Mouse (Mus musculus) hindbrain, embryonic 16.5 days (tissue): ENCODE measurements around the gene Abca12. TPM values are rescaled to one million over a fixed set of nuclear protein-coding genes. Genes with fewer than 3 reads are reported as not detected.

ENCODE experiments used
- ATAC-seq: fragments of 200-750 bp; cut with Nextera tagmentation; 2 replicates; pipeline ENCODE4 v1.8.0; 2017; ENCODE audit warnings: moderate TSS enrichment, moderate library complexity
- H3K27ac ChIP-seq: fragments of 300-500 bp; sonication (generic); 2 replicates; pipeline ENCODE4 v1.5.1; 2014; ENCODE audit warnings: low read depth, mild to moderate bottlenecking, control low read depth, low read length, moderate library complexity
- H3K27me3 ChIP-seq: fragments of 300-500 bp; sonication (generic); replicated peaks from 2 replicates; pipeline ENCODE4 v1.6.1; 2014; ENCODE audit warnings: low read length; ENCODE audit not compliant: control insufficient read depth, insufficient read depth
- H3K36me3 ChIP-seq: fragments of 300-500 bp; sonication (generic); 2 replicates; pipeline ENCODE4 v1.6.1; 2014; ENCODE audit warnings: mild to moderate bottlenecking, low read length, moderate library complexity, mixed read lengths; ENCODE audit not compliant: control insufficient read depth, insufficient read depth
- H3K4me1 ChIP-seq: fragments of 300-500 bp; sonication (generic); 2 replicates; pipeline ENCODE4 v1.6.1; 2014; ENCODE audit warnings: low read depth, low read length; ENCODE audit not compliant: control insufficient read depth, insufficient read depth
- H3K4me2 ChIP-seq: fragments of 300-500 bp; sonication (generic); 2 replicates; pipeline ENCODE4 v1.6.1; 2014; ENCODE audit warnings: mild to moderate bottlenecking, low read length, control low read depth, moderate library complexity
- H3K4me3 ChIP-seq: fragments of 300-500 bp; sonication (generic); 2 replicates; pipeline ENCODE4 v1.5.1; 2014; ENCODE audit warnings: mild to moderate bottlenecking, low read length, control low read depth, moderate library complexity
- H3K9ac ChIP-seq: fragments of 300-500 bp; sonication (generic); 2 replicates; pipeline ENCODE4 v1.6.1; 2014; ENCODE audit warnings: low read depth, mild to moderate bottlenecking, control low read depth, low read length, moderate library complexity
- H3K9me3 ChIP-seq: fragments of 300-500 bp; sonication (generic); 2 replicates; pipeline ENCODE4 v1.6.1; 2014; ENCODE audit warnings: mild to moderate bottlenecking, low read length, moderate library complexity; ENCODE audit not compliant: control insufficient read depth
- WGBS: fragments of 180-500 bp; shearing (Covaris S2); extraction: QIAGEN DNeasy Blood & Tissue Kit; methylation state at CpG from one replicate; pipeline ENCODE4 v1.1.7; 2014; 5-methylcytosine and 5-hydroxymethylcytosine counted together
- polyA plus RNA-seq: library from polyadenylated mRNA; unstranded; fragments of >200 nt; fragmentation: Nextera tagmentation; extraction: Ambion mirVana; gene quantifications from 2 replicates; pipeline ENCODE4 v1.2.1, GENCODE M21; 2015

Gene Abca12
- polyA plus RNA-seq, 1 experiment from 2014 or later, result 0.04 TPM

DNA sequence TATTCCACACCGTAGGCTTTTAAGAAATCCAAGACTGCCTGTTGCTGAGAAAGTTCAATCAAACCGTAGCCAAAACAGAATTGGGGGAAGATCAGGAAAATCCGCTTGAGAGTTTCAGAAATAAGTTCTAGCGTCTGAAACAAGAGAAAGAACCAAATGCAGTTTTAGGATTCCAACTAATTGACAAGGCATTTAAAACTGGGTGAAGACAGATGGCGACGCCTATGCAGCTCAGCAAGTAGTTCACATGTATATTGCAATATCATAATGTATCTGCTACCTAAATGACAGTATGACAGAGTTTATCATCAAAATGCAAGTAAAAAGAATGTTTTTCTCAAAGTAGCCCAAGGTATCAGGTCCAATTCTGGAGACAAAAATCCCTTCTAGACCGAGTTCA is 151.2 kb downstream of the Abca12 start:
- no peak for ATAC-seq
- no peaks in the 10 kb centered on the region for H3K36me3 ChIP-seq
- no peaks in the 10 kb centered on the region for H3K27me3 ChIP-seq
- H3K9me3 ChIP-seq, result no peaks in the 10 kb centered on the region
- no peaks in the 10 kb centered on the region for H3K4me1 ChIP-seq
- H3K27ac ChIP-seq, result no peak overlapping the region
- H3K4me2 ChIP-seq, result no peak overlapping the region
- 95% methylated on average over 7 of the region's 7 CpGs for WGBS
- no peak overlapping the region for H3K9ac ChIP-seq
- H3K4me3 ChIP-seq, result no peak overlapping the region

DNA sequence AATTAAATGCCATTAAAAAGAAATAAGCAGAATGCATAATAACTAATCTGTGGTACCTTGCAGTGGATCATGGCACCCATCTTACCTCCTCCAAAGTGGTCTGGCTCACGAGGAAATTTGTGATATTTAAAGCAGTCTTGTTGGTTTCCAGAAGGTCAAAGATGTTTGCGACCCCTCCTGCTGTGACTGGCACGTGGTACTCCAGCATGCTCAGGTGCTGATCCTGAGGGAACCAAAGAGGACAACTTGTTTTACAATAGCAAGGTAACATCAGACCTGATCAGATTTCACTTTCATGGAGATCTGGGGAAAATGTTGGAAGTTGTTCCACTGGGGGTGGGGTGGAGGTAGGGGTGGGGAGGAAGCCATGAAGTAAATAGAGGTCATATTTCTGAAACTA is 170.1 kb downstream of the Abca12 start:
- Histone ChIP-seq H3K4me3 (no peak overlapping the region), H3K4me2 (no peak overlapping the region), H3K36me3 (no peaks in the 10 kb centered on the region), H3K9ac (no peak overlapping the region), H3K4me1 (no peaks in the 10 kb centered on the region), H3K9me3 (no peaks in the 10 kb centered on the region), H3K27ac (no peak overlapping the region), H3K27me3 (no peaks in the 10 kb centered on the region)
- 66% methylated on average over 3 of the region's 3 CpGs for WGBS
- no peak for ATAC-seq

DNA sequence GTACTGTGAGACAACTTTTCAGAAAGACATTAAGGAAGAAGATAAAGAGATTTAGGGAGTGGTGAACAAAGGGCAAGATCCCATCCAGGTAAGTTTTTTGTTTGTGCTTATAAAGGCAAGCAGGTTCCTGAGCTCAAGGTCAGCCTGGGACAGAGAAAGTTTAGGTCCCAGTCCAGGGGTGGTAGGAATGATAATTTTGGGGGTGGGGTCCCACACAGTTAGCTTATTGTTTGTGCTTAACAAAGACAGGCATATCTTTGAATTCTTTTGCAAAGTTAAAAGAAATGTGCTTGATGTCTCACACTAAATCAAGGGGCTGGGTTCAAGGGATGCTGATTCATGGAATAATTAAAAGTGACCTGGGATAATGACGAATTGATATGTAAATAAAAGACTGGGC is 173.3 kb downstream of the Abca12 start:
- Histone ChIP-seq H3K9me3 (no peaks in the 10 kb centered on the region), H3K27ac (no peak overlapping the region), H3K4me1 (no peaks in the 10 kb centered on the region), H3K4me2 (no peak overlapping the region), H3K36me3 (no peaks in the 10 kb centered on the region), H3K27me3 (no peaks in the 10 kb centered on the region), H3K4me3 (no peak overlapping the region), H3K9ac (no peak overlapping the region)
- ATAC-seq, result no peak
- WGBS, result 87% methylated on average over 1 of the region's 1 CpGs

DNA sequence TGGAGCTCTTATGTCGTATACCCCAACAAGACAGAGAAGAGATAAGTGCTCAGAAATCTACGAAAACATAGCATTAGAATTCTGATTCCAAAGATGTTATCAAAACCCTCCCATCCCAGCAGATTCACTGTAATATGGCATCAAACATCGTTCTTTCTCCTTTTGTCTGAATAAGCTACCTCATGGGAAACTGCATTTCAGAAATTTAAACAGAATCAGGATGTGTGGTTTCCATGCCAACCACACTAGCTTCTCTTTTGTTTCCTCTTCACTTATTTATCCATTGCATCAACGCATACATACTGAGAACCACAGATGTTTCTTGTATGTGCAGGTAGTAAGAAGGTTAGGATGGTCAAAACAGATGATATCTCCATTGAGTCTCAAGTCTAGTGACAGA is 175.1 kb downstream of the Abca12 start:
- no peak overlapping the region for H3K9ac ChIP-seq
- H3K4me2 ChIP-seq, result no peak overlapping the region
- H3K27ac ChIP-seq, result no peak overlapping the region
- H3K27me3 ChIP-seq, result no peaks in the 10 kb centered on the region
- no peaks in the 10 kb centered on the region for H3K4me1 ChIP-seq
- H3K4me3 ChIP-seq, result no peak overlapping the region
- WGBS, result 66% methylated on average over 4 of the region's 4 CpGs
- 0 out of 2 replicates have a peak, but pooled peaks have one; percentile 24 for ATAC-seq
- no peaks in the 10 kb centered on the region for H3K9me3 ChIP-seq
- H3K36me3 ChIP-seq, result no peaks in the 10 kb centered on the region

DNA sequence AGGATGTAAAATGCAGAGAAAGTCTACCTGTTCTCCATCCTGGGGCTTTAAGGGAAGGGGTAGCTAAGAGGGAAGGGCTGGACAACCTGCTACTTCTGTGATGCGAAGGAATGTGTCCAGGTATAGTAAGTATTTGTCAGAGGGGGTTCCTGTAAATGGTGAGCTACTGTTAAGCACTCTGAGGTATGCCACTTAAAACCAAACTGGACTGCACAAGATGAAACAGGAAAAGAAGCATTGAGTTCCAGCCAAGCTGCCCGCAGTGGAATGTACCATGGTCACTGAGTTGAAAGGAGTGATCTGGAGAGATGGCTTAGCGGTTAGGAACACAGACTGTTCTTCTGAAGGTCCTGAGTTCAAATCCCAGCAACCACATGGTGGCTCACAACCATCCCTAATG is 179.4 kb downstream of the Abca12 start:
- Histone ChIP-seq H3K9ac (no peak overlapping the region), H3K27ac (no peak overlapping the region), H3K4me1 (no peaks in the 10 kb centered on the region), H3K27me3 (no peaks in the 10 kb centered on the region), H3K36me3 (no peaks in the 10 kb centered on the region), H3K4me3 (no peak overlapping the region), H3K4me2 (no peak overlapping the region), H3K9me3 (no peaks in the 10 kb centered on the region)
- no peak for ATAC-seq
- WGBS, result 96% methylated on average over 3 of the region's 3 CpGs

DNA sequence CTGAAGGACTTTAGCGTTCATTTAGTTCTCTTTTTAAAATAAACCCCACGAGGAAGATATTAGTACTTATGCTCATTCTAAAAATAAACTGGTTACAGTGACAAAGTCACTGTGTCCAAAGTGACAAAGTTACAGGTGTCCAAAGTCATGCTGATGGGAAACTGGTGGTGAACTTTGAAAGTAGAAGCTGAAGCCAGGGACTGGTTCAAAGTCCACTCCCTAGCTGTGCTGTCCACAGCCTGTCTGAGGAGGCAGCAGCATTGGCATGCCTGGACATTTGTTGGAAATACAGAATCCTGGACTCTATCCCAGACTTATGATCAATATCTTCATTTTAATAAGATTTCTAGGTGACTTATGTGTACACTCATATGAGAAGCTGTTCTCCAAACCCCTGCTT is 183.5 kb downstream of the Abca12 start:
- H3K27me3 ChIP-seq, result no peaks in the 10 kb centered on the region
- no peak overlapping the region for H3K4me3 ChIP-seq
- H3K4me2 ChIP-seq, result no peak overlapping the region
- 88% methylated on average over 2 of the region's 2 CpGs for WGBS
- H3K9me3 ChIP-seq, result no peaks in the 10 kb centered on the region
- H3K27ac ChIP-seq, result no peak overlapping the region
- H3K9ac ChIP-seq, result no peak overlapping the region
- H3K36me3 ChIP-seq, result no peaks in the 10 kb centered on the region
- no peaks in the 10 kb centered on the region for H3K4me1 ChIP-seq
- no peak for ATAC-seq

DNA sequence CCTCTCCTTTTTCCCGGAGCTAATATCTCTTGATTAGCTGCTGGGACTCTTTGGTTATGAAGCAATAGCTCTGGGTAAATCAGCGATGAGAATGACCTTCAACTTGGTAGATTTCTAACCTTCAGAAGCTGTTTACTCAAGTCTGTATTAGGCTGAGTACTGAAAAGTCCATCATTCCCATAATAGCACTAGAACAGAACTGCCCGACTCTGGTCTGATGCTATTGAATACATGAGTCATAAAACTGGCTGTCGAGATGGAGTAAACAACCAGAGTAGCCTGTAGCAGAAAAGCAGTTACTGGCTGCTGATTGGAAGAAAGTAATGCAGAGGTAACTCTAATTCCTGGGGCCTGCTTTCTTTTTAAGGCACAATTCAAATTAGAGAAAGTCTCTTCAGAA is 211.1 kb downstream of the Abca12 start:
- Histone ChIP-seq H3K27ac (no peak overlapping the region), H3K27me3 (no peaks in the 10 kb centered on the region), H3K4me2 (no peak overlapping the region), H3K4me3 (no peak overlapping the region), H3K36me3 (no peaks in the 10 kb centered on the region), H3K9me3 (no peaks in the 10 kb centered on the region), H3K4me1 (no peaks in the 10 kb centered on the region), H3K9ac (no peak overlapping the region)
- 86% methylated on average over 4 of the region's 4 CpGs for WGBS
- ATAC-seq, result no peak

DNA sequence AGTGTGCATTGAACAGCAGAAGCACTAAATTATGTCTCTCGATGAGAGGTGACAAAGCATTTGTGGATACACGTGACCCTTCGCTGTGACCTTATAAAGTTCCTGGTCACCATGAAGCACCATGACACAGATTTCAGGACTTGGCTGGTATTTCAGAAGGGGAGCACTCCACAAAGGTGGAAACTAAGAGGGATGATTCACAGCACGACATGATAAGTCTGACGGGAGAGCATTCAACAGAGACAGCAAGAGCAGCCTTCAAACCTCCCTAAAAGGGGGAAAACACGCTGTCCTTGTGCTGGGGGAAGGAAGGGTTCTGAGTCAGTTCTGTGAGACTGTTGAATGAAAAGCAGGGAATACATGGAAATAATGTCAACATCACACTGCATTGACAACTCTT is 218.5 kb downstream of the Abca12 start:
- WGBS, result 87% methylated on average over 6 of the region's 6 CpGs
- ATAC-seq, result no peak
- no peaks in the 10 kb centered on the region for H3K36me3 ChIP-seq
- H3K27me3 ChIP-seq, result no peaks in the 10 kb centered on the region
- no peak overlapping the region for H3K4me2 ChIP-seq
- H3K4me3 ChIP-seq, result no peak overlapping the region
- no peaks in the 10 kb centered on the region for H3K4me1 ChIP-seq
- H3K9me3 ChIP-seq, result no peaks in the 10 kb centered on the region
- no peak overlapping the region for H3K9ac ChIP-seq
- no peak overlapping the region for H3K27ac ChIP-seq

DNA sequence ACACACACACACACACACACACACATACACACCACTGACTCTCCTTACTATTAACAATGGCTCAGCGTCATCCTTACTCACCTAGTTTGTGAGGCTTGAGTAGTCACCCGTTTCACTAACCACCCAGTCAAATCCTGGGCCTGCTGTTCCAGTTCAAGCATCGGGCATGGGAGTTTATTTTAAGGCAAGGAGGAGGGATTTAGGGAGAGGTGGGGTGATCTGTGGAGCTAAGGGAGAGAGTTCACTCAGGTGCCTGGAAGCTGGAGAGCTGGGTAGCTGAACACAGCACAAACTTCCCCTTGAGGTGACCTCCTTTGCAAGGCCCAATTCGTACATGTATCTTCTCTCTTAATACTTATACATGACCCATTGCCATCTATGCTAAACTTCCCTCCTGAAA is 219.4 kb downstream of the Abca12 start:
- Histone ChIP-seq H3K27ac (no peak overlapping the region), H3K27me3 (no peaks in the 10 kb centered on the region), H3K9me3 (no peaks in the 10 kb centered on the region), H3K9ac (no peak overlapping the region), H3K4me3 (no peak overlapping the region), H3K36me3 (no peaks in the 10 kb centered on the region), H3K4me2 (no peak overlapping the region), H3K4me1 (no peaks in the 10 kb centered on the region)
- 80% methylated on average over 4 of the region's 4 CpGs for WGBS
- no peak for ATAC-seq

DNA sequence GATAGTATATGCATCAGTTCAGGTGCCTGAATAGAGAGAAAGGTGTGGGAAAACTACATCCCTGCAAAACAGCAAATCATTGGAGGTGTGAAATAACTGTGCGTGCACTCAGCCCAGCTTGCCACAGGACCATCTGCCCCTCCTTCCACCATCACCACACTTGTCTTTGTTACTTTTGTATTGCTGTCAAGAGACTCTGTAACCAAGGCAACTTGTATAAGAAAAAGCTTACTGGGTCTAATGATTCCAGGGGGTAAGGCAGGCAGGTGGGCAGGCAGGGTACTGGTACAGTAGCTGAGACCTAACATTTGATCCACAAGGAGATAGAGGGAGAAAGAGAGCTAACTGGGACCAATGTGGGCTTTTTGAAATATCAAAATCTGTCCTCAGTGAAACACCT is 220.8 kb downstream of the Abca12 start:
- Histone ChIP-seq H3K4me3 (no peak overlapping the region), H3K27ac (no peak overlapping the region), H3K4me1 (no peaks in the 10 kb centered on the region), H3K9me3 (no peaks in the 10 kb centered on the region), H3K27me3 (no peaks in the 10 kb centered on the region), H3K36me3 (no peaks in the 10 kb centered on the region), H3K4me2 (no peak overlapping the region), H3K9ac (no peak overlapping the region)
- no peak for ATAC-seq
- WGBS, result 43% methylated on average over 1 of the region's 1 CpGs
